Mouse (Mus musculus): ENCODE measurements at regions not wholly inside any gene's neighbourhood (a gene's known extent, or its start where the extent isn't known, plus 50 kb on each side); places are given as distances from the start of the nearest gene placed in this dataset.

- TF ChIP-seq CTCF (conservative IDR thresholded peaks at IDR 0.05; ENCODE audit: insufficient read depth, insufficient read length, low read depth, low read length), result no peak
- no peak for TF ChIP-seq POLR2A (IDR thresholded peaks at IDR 0.05; ENCODE audit: low read depth, low read length)
Measured at GRCm38 (mm10) chr9:74021339-74021738, 52.6 kb upstream of the Unc13c start.

Data from kidney, adult 2 months (tissue).